Mouse (Mus musculus) liver (tissue): Measurements from ENCODE around the gene Dysf.

Experiments
- DNase-seq: peaks from one replicate; pipeline ENCODE4 v3.0.0-alpha.2; 2020; ENCODE audit warnings: mixed read lengths

Dysf gene

GRCm38 (mm10) chr6:84173626-84174025 lies 165.2 kb downstream of the Dysf start:
- no peak for DNase-seq

GRCm38 (mm10) chr6:84178776-84179405 lies 170.5 kb downstream of the Dysf start:
- DNase-seq = no peak

GRCm38 (mm10) chr6:84181452-84181851 lies 173.1 kb downstream of the Dysf start:
- no peak for DNase-seq

GRCm38 (mm10) chr6:84191656-84192250 lies 183.4 kb downstream of the Dysf start:
- no peak for DNase-seq

GRCm38 (mm10) chr6:84196511-84196910 lies 188.1 kb downstream of the Dysf start:
- no peak for DNase-seq

- no peak for DNase-seq
Observed at GRCm38 (mm10) chr6:84197811-84198213, 189.4 kb downstream of the Dysf start.

GRCm38 (mm10) chr6:84201721-84202490 lies 193.5 kb downstream of the Dysf start:
- no peak for DNase-seq

- DNase-seq = no peak
Observed at GRCm38 (mm10) chr6:84205611-84206010, 197.2 kb downstream of the Dysf start.

GRCm38 (mm10) chr6:84208589-84208988 lies 200.2 kb downstream of the Dysf start:
- no peak for DNase-seq

GRCm38 (mm10) chr6:84209736-84210434 lies 201.5 kb downstream of the Dysf start:
- DNase-seq = no peak

GRCm38 (mm10) chr6:84211473-84211872 lies 203.1 kb downstream of the Dysf start:
- DNase-seq = no peak

- no peak for DNase-seq
Observed at GRCm38 (mm10) chr6:84213101-84213500, 204.7 kb downstream of the Dysf start.

GRCm38 (mm10) chr6:84217216-84217933 lies 209.0 kb downstream of the Dysf start:
- no peak for DNase-seq

- DNase-seq = no peak
Observed at GRCm38 (mm10) chr6:84219119-84219518, 210.7 kb downstream of the Dysf start.

GRCm38 (mm10) chr6:84224861-84225260 lies 216.5 kb downstream of the Dysf start:
- no peak for DNase-seq

GRCm38 (mm10) chr6:84225587-84225986 lies 217.2 kb downstream of the Dysf start:
- DNase-seq = no peak

- DNase-seq = no peak
Observed at GRCm38 (mm10) chr6:84228196-84228595, 219.8 kb downstream of the Dysf start.

- DNase-seq = no peak
Observed at GRCm38 (mm10) chr6:84228786-84229185, 220.4 kb downstream of the Dysf start.

GRCm38 (mm10) chr6:84229739-84230138 lies 221.3 kb downstream of the Dysf start:
- no peak for DNase-seq

- DNase-seq = no peak
Observed at GRCm38 (mm10) chr6:84231108-84231507, 222.7 kb downstream of the Dysf start.

- no peak for DNase-seq
Observed at GRCm38 (mm10) chr6:84232063-84232760, 223.8 kb downstream of the Dysf start.

GRCm38 (mm10) chr6:84233783-84234182 lies 225.4 kb downstream of the Dysf start:
- no peak for DNase-seq
